Mouse (Mus musculus) urinary bladder, adult 18-20 months (tissue): Measurements from ENCODE around the gene Ddx6.
"Not testable (repeated sequence)": the region's sequence is repeated elsewhere in the genome, so short reads cannot be mapped to it uniquely, and the experiment has no call there.

Experiments used
- DNase-seq, 2 experiments: peaks; one replicate each; pipeline ENCODE4 v3.0.0; 2022; ENCODE audit warnings: low spot score in 2 of 2, mixed read lengths in 2 of 2

Ddx6 gene

DNA sequence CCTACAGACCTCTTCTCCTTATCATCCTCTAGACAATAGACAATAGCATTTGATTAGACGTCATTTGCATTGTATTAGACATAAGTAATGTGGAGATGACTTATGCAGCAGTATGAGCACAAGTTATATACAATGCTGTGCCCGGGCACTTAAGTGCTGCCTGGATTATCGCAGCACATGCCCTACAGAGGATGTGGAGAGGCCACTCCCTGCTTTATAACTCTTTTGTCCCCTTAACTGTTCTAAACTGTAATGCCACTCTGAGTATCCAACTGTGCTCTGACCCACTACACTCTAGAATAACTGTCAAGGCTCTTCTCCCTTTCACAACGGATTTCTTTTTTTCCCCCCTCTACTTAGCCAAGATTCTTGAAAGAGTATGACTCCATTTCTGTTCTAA, 10.8 kb upstream of the Ddx6 start:
- DNase-seq = no peak

DNA sequence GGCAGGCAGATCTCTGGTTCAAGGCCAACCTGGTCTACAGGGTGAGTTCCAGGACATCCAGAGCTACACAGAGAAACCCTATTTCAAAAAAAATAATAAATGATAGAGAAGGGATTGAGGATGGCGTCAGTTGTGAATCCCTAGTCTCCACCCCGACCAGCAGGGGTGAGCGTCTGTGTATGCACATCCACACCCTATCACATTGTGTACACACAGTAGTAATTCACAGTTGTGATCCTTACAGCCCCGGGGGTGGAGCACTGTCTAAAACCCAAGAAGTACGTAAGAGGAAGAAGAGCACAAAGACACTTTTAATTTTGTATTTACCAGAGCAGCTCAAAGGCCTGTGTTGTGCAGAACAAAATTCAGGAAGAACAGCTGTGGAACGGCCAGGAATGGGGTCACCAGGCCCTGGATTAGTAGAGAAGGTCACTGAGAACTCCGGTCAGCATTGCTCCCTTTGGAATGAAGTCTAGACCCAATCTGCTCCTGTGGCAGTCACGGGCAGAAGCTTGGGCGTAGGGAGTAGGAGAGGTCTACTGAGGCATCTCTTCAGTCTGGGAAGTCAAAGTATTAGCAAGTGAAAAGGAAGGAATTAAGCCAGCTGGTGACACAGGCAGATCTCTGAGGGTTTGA, 9.7 kb upstream of the Ddx6 start:
- DNase-seq = no peak

DNA sequence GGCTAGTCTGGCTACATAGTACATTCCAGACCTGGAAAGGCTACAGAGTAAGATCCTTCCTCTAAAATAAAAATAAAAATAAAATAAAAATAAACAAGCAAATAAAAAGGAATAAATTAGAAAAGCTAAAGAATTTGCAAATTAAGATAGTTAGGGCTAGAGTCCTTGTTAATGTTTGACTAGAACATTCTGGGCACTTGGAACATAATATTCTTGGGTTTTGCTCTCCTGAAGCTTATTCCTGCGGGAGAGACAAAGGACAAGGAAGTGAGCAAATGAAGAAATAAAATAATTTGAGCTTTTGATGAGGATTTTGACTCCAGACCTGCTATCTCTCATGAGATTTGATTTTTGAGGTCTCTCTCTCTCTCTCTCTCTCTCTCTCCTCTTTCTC, 9.2 kb upstream of the Ddx6 start:
- no peak for DNase-seq

GRCm38 (mm10) chr9:44597742-44598141, 7.0 kb upstream of the Ddx6 start:
- no peak for DNase-seq

- no peak for DNase-seq
Observed at GRCm38 (mm10) chr9:44598899-44599495, 5.7 kb upstream of the Ddx6 start.

DNA sequence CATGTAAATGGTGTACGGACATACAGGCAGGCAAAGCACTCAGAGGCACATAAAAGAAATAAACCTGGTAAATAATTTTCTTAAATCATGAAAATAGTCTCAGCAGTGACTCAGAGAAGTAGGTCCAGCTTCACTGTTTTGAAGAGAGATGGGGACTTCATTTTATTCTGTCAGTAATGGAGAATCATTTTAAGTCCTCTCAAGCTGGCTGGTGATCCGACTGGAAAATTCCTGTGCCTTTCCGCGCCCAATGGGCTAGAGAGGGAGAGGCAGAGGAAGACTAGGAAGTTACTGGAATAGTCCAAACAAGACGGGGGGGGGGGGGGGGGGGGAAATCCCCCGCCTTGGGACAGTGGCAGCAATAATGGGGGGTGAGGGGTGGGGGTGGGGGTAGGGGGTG, 5.1 kb upstream of the Ddx6 start:
- no peak for DNase-seq

GRCm38 (mm10) chr9:44600801-44601200, 3.9 kb upstream of the Ddx6 start:
- no peak for DNase-seq

GRCm38 (mm10) chr9:44602766-44603165, 1.9 kb upstream of the Ddx6 start:
- no peak for DNase-seq

GRCm38 (mm10) chr9:44603454-44604289, 1.0 kb upstream of the Ddx6 start:
- no peak for DNase-seq

GRCm38 (mm10) chr9:44604290-44604778, 358 bp upstream of the Ddx6 start:
- peak; percentile 72 to 79 for DNase-seq

DNA sequence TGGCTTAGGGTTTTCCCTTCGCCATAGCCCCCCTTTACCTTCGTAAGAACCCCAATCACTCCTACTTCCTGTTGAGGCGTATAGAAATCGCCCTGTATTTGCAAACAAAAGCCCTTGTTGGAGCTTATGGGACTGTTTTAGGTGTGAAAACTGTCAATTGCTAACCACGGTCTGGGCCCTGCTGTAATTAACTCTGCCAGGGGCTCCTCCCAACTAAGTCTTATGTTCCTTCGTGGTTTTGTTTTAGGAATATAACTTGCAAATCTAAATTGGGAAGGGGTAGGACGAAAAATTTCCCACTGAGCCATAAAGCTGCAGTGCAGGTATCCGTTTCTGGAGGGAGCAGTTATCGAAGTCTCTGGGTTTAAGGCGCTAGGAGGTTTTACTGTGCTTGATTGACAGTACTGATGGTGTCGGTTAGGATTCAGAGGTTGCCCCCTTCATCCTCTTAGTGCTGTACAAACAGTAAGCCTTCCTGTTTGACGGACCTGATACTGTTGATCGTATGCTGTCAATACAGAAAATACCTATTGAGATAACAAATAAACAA, 999 bp downstream of the Ddx6 start:
- DNase-seq = no peak

GRCm38 (mm10) chr9:44606646-44607045, 2.0 kb downstream of the Ddx6 start:
- DNase-seq = no peak

DNA sequence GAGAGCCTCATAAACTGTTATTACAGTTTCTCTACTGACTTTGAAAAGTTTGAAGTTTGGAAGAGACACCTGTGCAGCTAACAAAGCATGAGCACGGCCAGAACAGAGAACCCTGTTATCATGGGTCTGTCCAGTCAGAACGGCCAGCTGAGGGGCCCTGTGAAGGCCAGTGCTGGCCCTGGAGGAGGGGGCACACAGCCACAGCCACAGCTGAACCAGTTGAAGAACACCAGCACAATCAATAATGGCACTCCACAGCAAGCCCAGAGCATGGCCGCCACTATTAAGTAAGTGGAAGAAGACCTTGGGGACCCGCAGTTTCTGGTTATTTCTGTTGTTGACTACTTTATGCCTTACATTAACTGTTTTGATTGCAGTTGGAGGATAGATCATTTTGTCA, 2.6 kb downstream of the Ddx6 start:
- no peak for DNase-seq

DNA sequence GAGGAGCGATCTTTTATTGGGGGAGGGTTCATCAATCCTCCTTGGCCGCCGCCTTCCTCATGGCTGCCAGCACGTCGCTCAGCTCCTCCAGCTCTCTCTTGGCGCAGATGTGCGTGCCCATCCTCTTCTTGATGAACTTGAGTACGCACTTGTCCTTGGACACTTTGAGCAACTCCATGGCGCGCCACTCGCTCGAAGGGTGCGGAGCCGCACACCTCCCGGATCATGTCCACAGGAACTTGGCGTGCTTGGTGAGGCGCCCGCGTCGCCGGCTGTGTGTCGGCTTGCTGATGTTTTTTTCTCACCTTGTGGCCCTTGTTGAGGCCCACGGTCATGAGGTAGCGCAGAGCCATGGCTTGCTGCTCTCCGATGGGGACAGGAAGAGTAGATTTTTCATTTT, 5.7 kb downstream of the Ddx6 start:
- no peak for DNase-seq

DNA sequence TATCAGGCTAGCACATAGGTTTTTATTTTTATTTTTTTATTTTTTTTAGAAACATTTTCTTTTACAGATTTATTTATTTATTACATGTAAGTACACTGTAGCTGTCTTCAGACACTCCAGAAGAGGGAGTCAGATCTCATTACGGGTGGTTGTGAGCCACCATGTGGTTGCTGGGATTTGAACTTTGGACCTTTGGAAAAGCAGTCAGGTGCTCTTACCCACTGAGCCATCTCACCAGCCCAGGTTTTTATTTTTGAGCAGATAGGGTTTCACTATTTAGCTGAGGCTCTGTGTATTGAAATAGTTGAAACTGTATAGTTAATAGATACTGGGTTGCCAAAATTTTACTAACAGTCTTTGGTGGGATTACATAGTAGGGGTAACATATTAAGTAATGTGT, 8.4 kb downstream of the Ddx6 start:
- not testable (repeated sequence) for DNase-seq

DNA sequence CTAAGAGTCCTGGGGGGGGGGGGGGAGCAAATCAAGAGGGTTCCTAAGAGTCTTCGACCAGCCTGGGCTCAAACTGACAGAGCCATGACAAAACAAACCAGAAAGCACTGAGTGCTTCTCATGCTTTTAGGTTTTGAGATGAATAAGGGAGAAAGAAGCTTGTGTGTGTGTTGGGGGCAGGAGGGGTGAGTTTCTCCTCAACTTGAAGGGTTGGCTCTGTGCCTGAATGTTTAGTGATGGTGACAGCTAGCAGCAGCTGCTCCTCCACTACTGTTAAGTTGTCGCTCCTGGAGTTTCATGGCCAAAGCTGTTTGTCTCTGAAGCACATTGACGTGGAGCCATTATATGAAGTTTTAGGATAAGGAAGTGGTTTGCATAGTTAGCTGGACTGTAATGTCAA, 16.4 kb downstream of the Ddx6 start:
- no peak for DNase-seq

- no peak for DNase-seq
Observed at GRCm38 (mm10) chr9:44624390-44624789, 19.7 kb downstream of the Ddx6 start.

- no peak for DNase-seq
Observed at GRCm38 (mm10) chr9:44626268-44626667, 21.6 kb downstream of the Ddx6 start.

DNA sequence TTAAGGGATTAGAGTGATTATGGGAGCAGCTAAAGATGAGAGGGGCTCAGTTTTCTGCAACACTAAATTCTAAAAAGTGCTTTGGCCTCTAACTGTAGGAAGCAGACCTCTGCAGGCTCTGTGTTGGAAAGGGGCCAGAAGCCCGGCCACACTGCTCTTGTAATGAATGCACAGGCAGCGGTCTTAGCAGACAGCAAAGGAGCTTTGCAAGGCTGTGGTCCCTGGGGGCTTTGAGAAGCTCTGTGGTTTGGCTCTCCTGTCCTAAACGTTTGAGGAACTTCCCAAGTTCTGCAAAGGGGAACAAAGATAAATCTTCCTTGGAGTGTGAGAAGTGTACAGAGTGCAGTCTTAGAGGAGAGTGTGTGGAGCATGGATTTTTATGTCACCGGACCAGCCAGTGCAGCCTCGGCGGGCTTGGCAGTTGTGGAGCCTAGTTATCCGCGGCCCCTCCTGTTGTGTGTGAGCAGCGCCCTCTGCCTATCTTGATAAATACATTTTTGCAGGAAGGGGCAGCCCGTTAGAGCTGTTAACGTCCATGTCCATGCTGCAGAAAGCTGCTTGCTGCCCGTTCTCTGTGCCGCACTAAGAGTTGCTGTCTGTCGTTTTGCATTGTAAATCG, 33.0 kb downstream of the Ddx6 start:
- DNase-seq = no peak

GRCm38 (mm10) chr9:44638726-44639125, 34.0 kb downstream of the Ddx6 start:
- DNase-seq = not testable (repeated sequence)

GRCm38 (mm10) chr9:44640028-44640427, 35.3 kb downstream of the Ddx6 start:
- DNase-seq = not testable (repeated sequence)
